10 mouse cellular contexts compared by ENCODE assay signal in the genomic region with DNA sequence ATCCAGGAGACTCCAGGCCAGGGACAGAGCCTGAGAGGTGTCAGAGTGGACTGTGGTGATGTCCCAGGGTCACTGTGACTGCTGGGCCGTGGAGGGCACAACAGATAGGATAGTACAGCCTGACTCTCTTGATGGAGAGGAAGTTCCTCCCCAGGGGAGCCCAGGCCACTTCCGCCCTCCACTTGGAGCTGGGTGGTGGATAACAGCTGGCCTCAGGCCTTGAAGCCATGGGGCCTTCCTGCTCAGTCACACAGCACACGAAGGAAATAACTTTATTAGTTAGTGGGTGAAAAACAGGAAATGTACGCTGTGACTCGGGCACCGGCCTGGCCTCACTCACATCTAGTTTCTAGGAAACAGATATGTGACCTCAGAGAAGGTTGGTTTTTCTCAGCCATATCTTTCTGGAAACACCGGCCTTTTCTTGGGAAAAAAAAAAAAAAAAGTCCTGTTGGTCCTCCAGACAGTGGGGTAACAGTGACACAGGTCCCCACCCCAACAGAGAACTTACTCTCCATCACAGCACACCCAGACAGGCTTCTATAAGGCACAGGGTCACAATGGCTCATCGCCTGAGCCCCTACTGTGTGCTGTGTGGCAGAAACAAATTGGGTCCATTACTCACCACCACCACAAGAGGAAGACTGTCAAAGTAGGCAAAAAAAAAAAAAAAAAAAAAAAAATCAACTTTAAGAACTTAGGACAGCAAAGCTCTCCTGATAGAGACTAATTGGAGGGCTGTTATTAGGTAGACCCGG.
DNase-seq lines count a peak whose midpoint lies in the region; ATAC-seq and TF ChIP-seq lines count a peak whose summit lies in the region.
"Had no signal": no experiment of that assay in that cellular context is flagged by ENCODE, and none has a peak within 500 bp of the region (broad histone marks: within the 10 kb centered on the region; RNA-seq: fewer than 3 reads in every experiment).

No protein-coding gene starts in this region.

- DNase-seq in lung, embryonic 14.5 days, result peak; percentile 43
- DNase-seq in lung, postnatal 36 days, result no peak
- peak; percentile 51 for DNase-seq in thymus, postnatal 25 days
- DNase-seq in cerebellum, adult 8-10 months, result no peak
- no peak for DNase-seq in layer of hippocampus, adult 2 months (ENCODE audit: low spot score in 2 of 2)

- H3K4me3 ChIP-seq in lung, embryonic 14.5 days (ENCODE audit: low read depth, low read length), result no peak overlapping the region
- H3K4me3 ChIP-seq in liver, embryonic 12.5 days, result no peak overlapping the region
- no peak overlapping the region for H3K4me3 ChIP-seq in layer of hippocampus, adult 2 months
- H3K4me3 ChIP-seq: embryonic facial prominence, embryonic 15.5 days; midbrain, embryonic 10.5 days had no signal

- TF ChIP-seq CTCF in lung, embryonic 14.5 days (IDR thresholded peaks at IDR 0.05; ENCODE audit: low read depth), result no peak; the same call in 1 of the 2 replicates
- no peak; the same call in 1 of the 2 replicates for TF ChIP-seq CTCF in layer of hippocampus, adult 2 months (conservative IDR thresholded peaks at IDR 0.05)

- no peaks in the 10 kb centered on the region for H3K36me3 ChIP-seq in lung, embryonic 14.5 days (ENCODE audit: insufficient read depth)
- H3K36me3 ChIP-seq in liver, embryonic 12.5 days, result no peaks in the 10 kb centered on the region
- H3K36me3 ChIP-seq: embryonic facial prominence, embryonic 15.5 days; midbrain, embryonic 10.5 days had no signal

- H3K4me1 ChIP-seq in lung, embryonic 14.5 days (ENCODE audit: insufficient read depth), result peaks cover 9% of the 10 kb centered on the region
- peaks cover 10% of the 10 kb centered on the region for H3K4me1 ChIP-seq in liver, embryonic 12.5 days
- H3K4me1 ChIP-seq: midbrain, embryonic 10.5 days had no signal

- WGBS in lung, embryonic 14.5 days, result 58% methylated on average over 9 of the region's 9 CpGs
- 23% methylated on average over 9 of the region's 9 CpGs for WGBS in liver, embryonic 12.5 days (ENCODE audit: insufficient replicate concordance)

- H3K4me2 ChIP-seq in lung, embryonic 14.5 days, result no peak overlapping the region
- no peak overlapping the region for H3K4me2 ChIP-seq in liver, embryonic 12.5 days
- H3K4me2 ChIP-seq: embryonic facial prominence, embryonic 15.5 days had no signal

- H3K27ac ChIP-seq in lung, embryonic 14.5 days (ENCODE audit: low read depth), result peak overlapping the region; percentile 12; the same call in 1 of the 2 replicates
- H3K27ac ChIP-seq in liver, embryonic 12.5 days, result peak overlapping the region; percentile 49; the same call in 1 of the 2 replicates
- no peak overlapping the region for H3K27ac ChIP-seq in layer of hippocampus, adult 2 months
- H3K27ac ChIP-seq: embryonic facial prominence, embryonic 15.5 days had no signal

- no peaks in the 10 kb centered on the region for H3K27me3 ChIP-seq in lung, embryonic 14.5 days (ENCODE audit: insufficient read depth, low read length)
- H3K27me3 ChIP-seq in liver, embryonic 12.5 days (replicated peaks), result no peaks in the 10 kb centered on the region
- H3K27me3 ChIP-seq: embryonic facial prominence, embryonic 15.5 days had no signal

- H3K9me3 ChIP-seq in lung, embryonic 14.5 days (ENCODE audit: low read depth, low read length), result no peaks in the 10 kb centered on the region
- no peaks in the 10 kb centered on the region for H3K9me3 ChIP-seq in liver, embryonic 12.5 days (replicated peaks)
- H3K9me3 ChIP-seq: embryonic facial prominence, embryonic 15.5 days; midbrain, embryonic 10.5 days had no signal

- ATAC-seq in lung, embryonic 14.5 days (ENCODE audit: insufficient read depth), result peak; percentile 28
- ATAC-seq in hematopoietic stem cell, adult 5-6 weeks (replicated peaks in 1 of 2; ENCODE audit: insufficient read depth in 1 of 2, low FRiP score in 2 of 2, low TSS enrichment in 1 of 2, low read depth in 1 of 2, poor library complexity in 2 of 2, severe bottlenecking in 2 of 2), result peak; percentile 7 to 16; a peak in 1 of 4 replicates
- ATAC-seq in liver, embryonic 12.5 days, result peak; percentile 71
- ATAC-seq in megakaryocyte-erythroid progenitor cell, adult 5-6 weeks (replicated peaks; ENCODE audit: low FRiP score, low TSS enrichment, poor library complexity, severe bottlenecking), result no peak

- no peak overlapping the region for H3K9ac ChIP-seq in lung, embryonic 14.5 days
- H3K9ac ChIP-seq in liver, embryonic 12.5 days, result no peak overlapping the region
- H3K9ac ChIP-seq: embryonic facial prominence, embryonic 15.5 days had no signal

Comparison
In these comparisons a context has a peak if more than half of its experiments do, and no peak if none do; other contexts are left out.
1. DNase-seq: peak in lung, embryonic 14.5 days (single experiment) and thymus, postnatal 25 days (single experiment); none in lung, postnatal 36 days (single experiment), cerebellum, adult 8-10 months (single experiment) and layer of hippocampus, adult 2 months (0 of 2).